Mouse (Mus musculus) hindbrain, embryonic 14.5 days (tissue): ENCODE measurements around the gene Ifitm1. TPM values are rescaled to one million over a fixed set of nuclear protein-coding genes. Genes with fewer than 3 reads are reported as not detected.

Source experiments
- ATAC-seq: fragments of 200-750 bp; cut with Nextera tagmentation; 2 replicates; pipeline ENCODE4 v1.8.0; 2017; ENCODE audit warnings: moderate number of reproducible peaks, mild to moderate bottlenecking, moderate TSS enrichment, moderate library complexity; ENCODE audit not compliant: low FRiP score
- DNase-seq: peaks from one replicate; pipeline ENCODE4 v3.0.0-alpha.2; 2015; ENCODE audit warnings: low spot score
- H3K27ac ChIP-seq: fragments of 300-500 bp; sonication (generic); 2 replicates; pipeline ENCODE4 v1.5.1; 2014; ENCODE audit warnings: mild to moderate bottlenecking, moderate library complexity
- H3K27me3 ChIP-seq: fragments of 300-500 bp; sonication (generic); 2 replicates; pipeline ENCODE4 v1.6.1; 2014; ENCODE audit warnings: mild to moderate bottlenecking, low read length, mixed read lengths; ENCODE audit not compliant: control insufficient read depth, insufficient read depth
- H3K36me3 ChIP-seq: fragments of 300-500 bp; sonication (generic); replicated peaks from 2 replicates; pipeline ENCODE4 v1.6.1; 2014; ENCODE audit not compliant: control insufficient read depth, insufficient read depth
- H3K4me1 ChIP-seq: fragments of 300-500 bp; sonication (generic); replicated peaks from 2 replicates; pipeline ENCODE4 v1.6.1; 2014; ENCODE audit warnings: antibody characterized with exemption, low read length, mixed read lengths; ENCODE audit not compliant: control insufficient read depth, insufficient read depth
- H3K4me2 ChIP-seq: fragments of 300-500 bp; sonication (generic); replicated peaks from 2 replicates; pipeline ENCODE4 v1.6.1; 2014; ENCODE audit warnings: mild to moderate bottlenecking, moderate library complexity
- H3K4me3 ChIP-seq: fragments of 300-500 bp; sonication (generic); replicated peaks from 2 replicates; pipeline ENCODE4 v1.5.1; 2014; ENCODE audit warnings: mild to moderate bottlenecking, low read length
- H3K9ac ChIP-seq: fragments of 300-500 bp; sonication (generic); 2 replicates; pipeline ENCODE4 v1.6.1; 2014
- H3K9me3 ChIP-seq: fragments of 300-500 bp; sonication (generic); 2 replicates; pipeline ENCODE4 v1.6.1; 2016; ENCODE audit warnings: low read length; ENCODE audit not compliant: control insufficient read depth
- WGBS: fragments of 180-500 bp; shearing (Covaris S2); extraction: QIAGEN DNeasy Blood & Tissue Kit; methylation state at CpG from one replicate; pipeline ENCODE4 v1.1.7; 2014; 5-methylcytosine and 5-hydroxymethylcytosine counted together
- polyA plus RNA-seq: library from polyadenylated mRNA; unstranded; fragments of >200 nt; fragmentation: Nextera tagmentation; extraction: Ambion mirVana; gene quantifications from 2 replicates; pipeline ENCODE4 v1.2.1, GENCODE M21; 2014

The Ifitm1 gene
- polyA plus RNA-seq, 1 experiment from 2014 or later: 21.9 TPM

- Histone ChIP-seq H3K9ac (0 out of 2 replicates have a peak overlapping the region, but pooled peaks have one; percentile 17), H3K4me3 (peak overlapping the region; percentile 33), H3K9me3 (no peaks in the 10 kb centered on the region), H3K27ac (no peak overlapping the region), H3K36me3 (no peaks in the 10 kb centered on the region), H3K4me1 (peaks cover 8% of the 10 kb centered on the region; the same call in 1 of the 2 replicates), H3K4me2 (peak overlapping the region; percentile 61), H3K27me3 (no peaks in the 10 kb centered on the region)
- 15% methylated on average over 9 of the region's 9 CpGs for WGBS
- no peak for DNase-seq
- ATAC-seq: no peak
These were observed 12.3 kb upstream of the Ifitm1 start for GRCm38 (mm10) chr7:140954733-140955071.

- H3K27ac ChIP-seq: peak overlapping the region; percentile 14; the same call in 1 of the 2 replicates
- H3K36me3 ChIP-seq: no peaks in the 10 kb centered on the region
- no peaks in the 10 kb centered on the region for H3K9me3 ChIP-seq
- 21% methylated on average over 17 of the region's 17 CpGs for WGBS
- peak overlapping the region; percentile 61 for H3K4me2 ChIP-seq
- H3K4me3 ChIP-seq: peak overlapping the region; percentile 33
- ATAC-seq: no peak; the same call in 1 of the 2 replicates
- H3K4me1 ChIP-seq: peaks cover 8% of the 10 kb centered on the region; the same call in 1 of the 2 replicates
- DNase-seq: no peak
- H3K27me3 ChIP-seq: no peaks in the 10 kb centered on the region
- peak overlapping the region; percentile 49 for H3K9ac ChIP-seq
These were observed 11.7 kb upstream of the Ifitm1 start for GRCm38 (mm10) chr7:140955342-140955741.

GRCm38 (mm10) chr7:140955758-140956555 is 11.1 kb upstream of the Ifitm1 start, which contains the start of the genes Gm45717 and Ifitm2:
Gene Gm45717, minus strand, starts transcription at chr7:140955937.
Gene Ifitm2, minus strand, starts transcription at chr7:140955987.
- Histone ChIP-seq H3K27ac (peak within 1 kb of the TSS; percentile 14; the same call in 1 of the 2 replicates), H3K9ac (peak within 1 kb of the TSS; percentile 49), H3K4me1 (peaks cover 8% of the 10 kb centered on the region; the same call in 1 of the 2 replicates), H3K4me3 (peak within 1 kb of the TSS; percentile 33), H3K27me3 (no peaks in the 10 kb centered on the region), H3K36me3 (no peaks in the 10 kb centered on the region), H3K9me3 (no peaks in the 10 kb centered on the region), H3K4me2 (peak within 1 kb of the TSS; percentile 61)
- peak; percentile 48 for DNase-seq
- peak; percentile 24; the same call in 1 of the 2 replicates for ATAC-seq
- 26% methylated on average over 11 of the region's 11 CpGs for whole genome bisulfite sequencing

- ATAC-seq: no peak
- Histone ChIP-seq H3K27me3 (no peaks in the 10 kb centered on the region), H3K36me3 (no peaks in the 10 kb centered on the region), H3K9me3 (no peaks in the 10 kb centered on the region), H3K4me3 (no peak overlapping the region), H3K27ac (no peak overlapping the region), H3K4me1 (peaks cover 8% of the 10 kb centered on the region; the same call in 1 of the 2 replicates), H3K9ac (no peak overlapping the region), H3K4me2 (no peak overlapping the region)
- 54% methylated on average over 6 of the region's 6 CpGs for WGBS
- no peak for DNase-seq
These were observed 10.5 kb upstream of the Ifitm1 start for GRCm38 (mm10) chr7:140956556-140956869.

- Histone ChIP-seq H3K4me3 (no peak overlapping the region), H3K27me3 (no peaks in the 10 kb centered on the region), H3K4me2 (no peak overlapping the region), H3K27ac (no peak overlapping the region), H3K9me3 (no peaks in the 10 kb centered on the region), H3K9ac (no peak overlapping the region), H3K36me3 (no peaks in the 10 kb centered on the region), H3K4me1 (peaks cover 8% of the 10 kb centered on the region; the same call in 1 of the 2 replicates)
- peak; percentile 68 for DNase-seq
- ATAC-seq: no peak
- WGBS: 3% methylated on average over 9 of the region's 9 CpGs
These were observed 7.7 kb upstream of the Ifitm1 start for GRCm38 (mm10) chr7:140959181-140959901.

- no peaks in the 10 kb centered on the region for H3K27me3 ChIP-seq
- H3K27ac ChIP-seq: no peak overlapping the region
- peaks cover 5% of the 10 kb centered on the region; the same call in 1 of the 2 replicates for H3K4me1 ChIP-seq
- DNase-seq (no peak), ATAC-seq (no peak)
- H3K4me2 ChIP-seq: no peak overlapping the region
- H3K4me3 ChIP-seq: no peak overlapping the region
- no peak overlapping the region for H3K9ac ChIP-seq
- no peaks in the 10 kb centered on the region for H3K36me3 ChIP-seq
- 57% methylated on average over 5 of the region's 5 CpGs for WGBS
- H3K9me3 ChIP-seq: no peaks in the 10 kb centered on the region
These were observed 7.0 kb upstream of the Ifitm1 start for GRCm38 (mm10) chr7:140960026-140960425.

GRCm38 (mm10) chr7:140961416-140961815 is 5.6 kb upstream of the Ifitm1 start:
- Histone ChIP-seq H3K27ac (no peak overlapping the region), H3K27me3 (no peaks in the 10 kb centered on the region), H3K4me1 (no peaks in the 10 kb centered on the region; the same call in 1 of the 2 replicates), H3K4me2 (no peak overlapping the region), H3K4me3 (no peak overlapping the region), H3K36me3 (no peaks in the 10 kb centered on the region), H3K9me3 (no peaks in the 10 kb centered on the region), H3K9ac (no peak overlapping the region)
- no peak for ATAC-seq
- no peak for DNase-seq
- WGBS: 42% methylated on average over 2 of the region's 2 CpGs

GRCm38 (mm10) chr7:140962733-140963132 is 4.3 kb upstream of the Ifitm1 start:
- Histone ChIP-seq H3K27ac (no peak overlapping the region), H3K4me3 (no peak overlapping the region), H3K27me3 (no peaks in the 10 kb centered on the region), H3K9ac (no peak overlapping the region), H3K9me3 (no peaks in the 10 kb centered on the region), H3K4me1 (no peaks in the 10 kb centered on the region; the same call in 1 of the 2 replicates), H3K4me2 (no peak overlapping the region), H3K36me3 (no peaks in the 10 kb centered on the region)
- ATAC-seq: no peak
- DNase-seq: no peak
- WGBS: 68% methylated on average over 2 of the region's 2 CpGs

GRCm38 (mm10) chr7:140967862-140968591 is 1.0 kb downstream of the Ifitm1 start:
- Histone ChIP-seq H3K27ac (no peak overlapping the region), H3K4me3 (no peak overlapping the region), H3K9me3 (no peaks in the 10 kb centered on the region), H3K27me3 (no peaks in the 10 kb centered on the region), H3K4me2 (no peak overlapping the region), H3K4me1 (no peaks in the 10 kb centered on the region), H3K9ac (no peak overlapping the region), H3K36me3 (no peaks in the 10 kb centered on the region)
- 10% methylated on average over 14 of the region's 14 CpGs for WGBS
- ATAC-seq (no peak), DNase-seq (no peak)
